Mouse (Mus musculus) limb, embryonic 11.5 days (tissue): ENCODE data around the gene Dnm1l. TPM values are rescaled to one million over a fixed set of nuclear protein-coding genes. Genes with fewer than 3 reads are reported as not detected.
"Not testable (repeated sequence)": the region's sequence is repeated elsewhere in the genome, so short reads cannot be mapped to it uniquely, and the experiment has no call there.

Experiments used
- ATAC-seq: fragments of 200-750 bp; cut with Nextera tagmentation; 2 replicates; pipeline ENCODE4 v1.8.0; 2017; ENCODE audit warnings: low read depth; ENCODE audit not compliant: insufficient number of reproducible peaks, low FRiP score, low TSS enrichment
- DNase-seq: peaks from one replicate; pipeline ENCODE4 v3.0.0-alpha.2; 2015; ENCODE audit warnings: low spot score
- H3K27ac ChIP-seq: fragments of 300-500 bp; sonication (generic); replicated peaks from 2 replicates; pipeline ENCODE4 v1.5.1; 2014; ENCODE audit warnings: low read depth, mild to moderate bottlenecking, low read length
- H3K27me3 ChIP-seq: fragments of 300-500 bp; sonication (generic); 2 replicates; pipeline ENCODE4 v1.6.1; 2014; ENCODE audit warnings: mild to moderate bottlenecking, low read length, mixed read lengths; ENCODE audit not compliant: control insufficient read depth, insufficient read depth
- H3K36me3 ChIP-seq: fragments of 300-500 bp; sonication (generic); 2 replicates; pipeline ENCODE4 v1.6.1; 2014; ENCODE audit warnings: mild to moderate bottlenecking, low read length, moderate library complexity, mixed read lengths; ENCODE audit not compliant: control insufficient read depth, insufficient read depth
- H3K4me1 ChIP-seq: fragments of 300-500 bp; sonication (generic); 2 replicates; pipeline ENCODE4 v1.6.1; 2014; ENCODE audit warnings: low read length, mixed read lengths; ENCODE audit not compliant: control insufficient read depth, insufficient read depth
- H3K4me2 ChIP-seq: fragments of 300-500 bp; sonication (generic); 2 replicates; pipeline ENCODE4 v1.6.1; 2014; ENCODE audit warnings: low read depth, mild to moderate bottlenecking, moderate library complexity; ENCODE audit not compliant: severe bottlenecking
- H3K4me3 ChIP-seq: fragments of 300-500 bp; sonication (generic); 2 replicates; pipeline ENCODE4 v1.5.1; 2014; ENCODE audit warnings: low read depth, low read length
- H3K9ac ChIP-seq: fragments of 300-500 bp; sonication (generic); 2 replicates; pipeline ENCODE4 v1.6.1; 2014; ENCODE audit warnings: mild to moderate bottlenecking, low read length
- H3K9me3 ChIP-seq: fragments of 300-500 bp; sonication (generic); 2 replicates; pipeline ENCODE4 v1.6.1; 2016; ENCODE audit warnings: low read length; ENCODE audit not compliant: control insufficient read depth
- WGBS: fragments of 180-500 bp; shearing (Covaris S2); extraction: QIAGEN DNeasy Blood & Tissue Kit; methylation state at CpG from one replicate; pipeline ENCODE4 v1.1.7; 2014; 5-methylcytosine and 5-hydroxymethylcytosine counted together
- polyA plus RNA-seq: library from polyadenylated mRNA; unstranded; fragments of >200 nt; fragmentation: Nextera tagmentation; extraction: Ambion mirVana; gene quantifications from 2 replicates; pipeline ENCODE4 v1.2.1, GENCODE M21; 2014

Dnm1l gene
- 60.7 and 66.1 TPM in 2 replicates for polyA plus RNA-seq

DNA sequence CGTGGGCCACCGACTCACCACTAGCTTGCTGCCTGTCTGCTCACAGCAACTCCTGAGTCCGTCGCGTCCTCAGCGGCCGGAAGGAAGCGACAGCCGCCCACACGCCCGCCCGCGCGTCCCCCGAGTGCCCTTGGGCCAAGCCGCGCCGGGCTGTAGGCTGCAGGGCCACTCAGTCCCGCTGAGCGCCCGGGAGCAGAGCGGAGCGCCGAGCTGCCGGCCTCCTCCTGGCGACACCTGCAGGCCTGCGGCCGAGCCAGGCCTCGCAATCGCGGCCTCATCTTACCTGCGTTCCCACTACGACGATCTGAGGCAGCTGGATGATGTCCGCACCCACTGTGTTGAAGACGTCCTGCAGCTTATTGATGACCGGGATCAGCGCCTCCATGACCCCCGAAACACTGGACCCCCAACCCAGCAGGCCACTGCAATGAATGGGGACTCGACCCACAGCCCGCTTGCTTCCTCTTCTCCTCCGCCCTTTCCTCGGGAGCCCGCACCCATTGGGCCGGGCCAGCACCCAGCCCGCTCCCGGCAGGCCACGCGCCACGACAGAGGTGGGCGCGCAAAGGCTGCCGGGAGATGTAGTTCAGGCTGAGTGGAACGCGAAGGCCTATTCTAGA lies at the start of gene Dnm1l:
Dnm1l (minus strand) TSS at position 479 of the 620 bp plus-strand sequence.
- WGBS: under 1% methylated on average over 55 of the region's 55 CpGs
- Histone ChIP-seq H3K27ac (peak within 1 kb of the TSS; percentile 62; the same call in 1 of the 2 replicates), H3K4me1 (no peaks in the 10 kb centered on the region), H3K27me3 (no peaks in the 10 kb centered on the region), H3K4me2 (peak within 1 kb of the TSS; percentile 52), H3K9me3 (no peaks in the 10 kb centered on the region), H3K36me3 (no peaks in the 10 kb centered on the region), H3K4me3 (peak within 1 kb of the TSS; percentile 92), H3K9ac (peak within 1 kb of the TSS; percentile 86)
- DNase-seq (peak; percentile 92), ATAC-seq (peak; percentile 100)

DNA sequence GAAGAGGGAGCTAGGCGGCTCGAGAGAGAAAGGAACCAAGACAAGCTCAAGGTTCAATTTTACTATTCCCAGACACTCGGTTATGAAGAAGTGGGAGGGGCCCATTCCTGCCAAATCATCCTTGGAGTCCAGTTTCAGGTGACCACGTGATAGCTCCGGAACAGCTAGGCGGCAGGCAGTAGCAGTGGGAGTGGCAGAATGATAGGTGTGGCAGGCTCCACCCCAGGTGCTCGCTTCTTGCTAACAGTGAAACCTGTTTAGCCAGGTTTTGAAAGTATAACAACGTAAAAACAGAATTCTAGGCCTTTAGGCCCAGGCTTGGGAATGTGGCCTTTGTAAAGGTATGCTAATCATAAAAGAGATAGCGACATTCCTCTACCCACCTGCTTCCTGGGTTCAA lies 8.5 kb upstream of the Dnm1l start:
- WGBS: 62% methylated on average over 8 of the region's 9 CpGs
- H3K27me3 ChIP-seq, H3K4me1 ChIP-seq, H3K9ac ChIP-seq, ATAC-seq, H3K9me3 ChIP-seq, H3K4me3 ChIP-seq, H3K36me3 ChIP-seq, H3K4me2 ChIP-seq, DNase-seq, H3K27ac ChIP-seq: not testable (repeated sequence)

DNA sequence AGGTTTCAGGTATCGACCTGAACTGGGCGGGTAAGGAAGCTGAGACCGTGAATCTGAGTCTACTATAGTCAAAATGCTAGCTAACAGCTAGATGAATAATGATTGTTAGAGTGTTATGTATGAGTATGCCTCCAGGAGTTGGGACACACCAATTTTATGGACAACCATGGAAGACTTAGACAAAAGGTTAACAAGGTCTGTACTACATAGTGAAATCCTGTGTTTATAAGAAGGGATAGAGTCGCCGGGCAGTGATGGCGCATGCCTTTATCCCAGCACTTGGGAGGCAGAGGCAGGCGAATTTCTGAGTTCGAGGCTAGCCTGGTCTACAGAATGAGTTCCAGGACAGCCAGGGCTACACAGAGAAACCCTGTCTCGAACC lies 333 bp upstream of the Dnm1l start:
- not testable (repeated sequence) for H3K27ac ChIP-seq, H3K4me1 ChIP-seq, H3K9me3 ChIP-seq, H3K4me2 ChIP-seq, H3K9ac ChIP-seq, H3K36me3 ChIP-seq, H3K27me3 ChIP-seq, DNase-seq
- peak overlapping the region; percentile 92 for H3K4me3 ChIP-seq
- WGBS: 58% methylated on average over 9 of the region's 9 CpGs
- peak; percentile 55; the same call in 1 of the 2 replicates for ATAC-seq

DNA sequence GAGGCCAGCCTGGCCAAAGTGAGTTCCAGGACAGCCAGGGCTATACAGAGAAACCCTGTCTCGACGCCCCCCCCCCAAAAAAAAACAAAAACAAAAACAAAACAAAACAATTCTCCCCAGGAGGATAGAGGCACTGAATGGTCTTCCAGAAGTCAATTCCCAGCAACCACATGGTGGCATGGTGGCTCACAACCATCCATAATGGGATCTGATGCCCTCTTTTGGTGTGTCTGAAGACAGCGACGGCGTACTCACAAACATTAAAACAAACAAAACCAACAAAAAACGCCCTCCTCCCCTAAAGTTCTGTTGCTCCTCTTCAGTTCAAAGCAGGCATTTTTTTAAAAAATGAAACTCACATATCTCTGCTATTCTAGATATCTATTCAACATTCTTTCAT lies 851 bp downstream of the Dnm1l start:
- Histone ChIP-seq H3K9me3 (no peaks in the 10 kb centered on the region), H3K27me3 (no peaks in the 10 kb centered on the region), H3K27ac (no peak overlapping the region; the same call in 1 of the 2 replicates), H3K36me3 (no peaks in the 10 kb centered on the region), H3K4me1 (no peaks in the 10 kb centered on the region), H3K4me2 (peak overlapping the region; percentile 52), H3K4me3 (peak overlapping the region; percentile 92), H3K9ac (peak overlapping the region; percentile 86; the same call in 1 of the 2 replicates)
- no peak for ATAC-seq
- WGBS: 6% methylated on average over 6 of the region's 6 CpGs
- DNase-seq: peak; percentile 25

DNA sequence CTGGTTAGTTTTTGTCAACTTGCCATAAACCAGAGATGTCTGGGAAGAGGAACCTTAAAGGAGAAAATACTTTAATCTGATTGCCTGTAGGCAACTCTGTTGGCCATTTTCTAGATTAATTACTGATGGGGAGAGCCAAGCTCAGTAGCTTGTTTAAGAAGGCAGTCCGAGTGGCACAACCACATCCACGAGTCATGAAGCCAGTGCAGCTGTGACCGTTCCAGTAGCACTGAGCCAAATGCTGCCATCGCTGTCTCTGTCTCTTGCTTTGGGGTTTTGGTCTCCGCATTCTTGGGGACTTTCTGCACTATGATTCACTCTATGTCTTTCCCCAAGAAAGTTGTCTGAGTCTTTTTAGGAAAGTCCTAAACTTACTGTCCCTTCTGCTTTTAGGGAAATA lies 12.3 kb downstream of the Dnm1l start:
- Histone ChIP-seq H3K9ac (no peak overlapping the region), H3K4me3 (no peak overlapping the region), H3K27ac (no peak overlapping the region), H3K9me3 (no peaks in the 10 kb centered on the region), H3K4me2 (no peak overlapping the region), H3K36me3 (no peaks in the 10 kb centered on the region), H3K4me1 (no peaks in the 10 kb centered on the region), H3K27me3 (no peaks in the 10 kb centered on the region)
- ATAC-seq (no peak), DNase-seq (no peak)
- 91% methylated on average over 5 of the region's 5 CpGs for WGBS

DNA sequence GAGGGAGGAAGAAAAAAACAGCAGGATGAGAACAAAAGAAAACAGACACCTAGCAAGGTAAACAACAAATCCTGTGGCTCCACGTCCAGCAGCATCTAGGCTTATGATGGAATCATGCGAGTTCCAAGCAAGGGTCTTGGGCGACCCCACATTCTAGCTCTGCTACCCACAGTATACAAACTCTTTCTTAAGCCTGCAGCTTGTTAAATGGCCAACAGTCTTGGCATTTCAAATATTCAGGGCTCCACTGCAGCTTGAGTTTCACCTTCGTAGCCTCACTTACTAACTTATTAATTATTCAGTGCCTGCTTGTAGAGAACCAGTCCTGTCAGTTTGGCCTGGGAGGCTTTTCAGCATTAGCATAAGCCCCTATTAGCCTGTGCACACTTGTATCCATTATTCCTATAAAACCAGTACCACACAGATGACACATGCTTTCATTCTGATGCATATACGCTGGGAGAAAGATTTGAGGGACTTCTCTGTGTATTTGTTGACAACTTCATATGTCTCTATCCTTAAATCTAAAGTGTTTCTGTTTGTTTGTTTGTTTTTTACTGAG lies 32.9 kb downstream of the Dnm1l start:
- H3K4me2 ChIP-seq: no peak overlapping the region
- no peak for DNase-seq
- no peaks in the 10 kb centered on the region for H3K9me3 ChIP-seq
- H3K4me1 ChIP-seq: no peaks in the 10 kb centered on the region
- no peak overlapping the region for H3K9ac ChIP-seq
- H3K27me3 ChIP-seq: no peaks in the 10 kb centered on the region
- no peak overlapping the region for H3K4me3 ChIP-seq
- 90% methylated on average over 5 of the region's 5 CpGs for WGBS
- no peak overlapping the region for H3K27ac ChIP-seq
- ATAC-seq: no peak
- H3K36me3 ChIP-seq: peaks cover 5% of the 10 kb centered on the region; the same call in 1 of the 2 replicates

DNA sequence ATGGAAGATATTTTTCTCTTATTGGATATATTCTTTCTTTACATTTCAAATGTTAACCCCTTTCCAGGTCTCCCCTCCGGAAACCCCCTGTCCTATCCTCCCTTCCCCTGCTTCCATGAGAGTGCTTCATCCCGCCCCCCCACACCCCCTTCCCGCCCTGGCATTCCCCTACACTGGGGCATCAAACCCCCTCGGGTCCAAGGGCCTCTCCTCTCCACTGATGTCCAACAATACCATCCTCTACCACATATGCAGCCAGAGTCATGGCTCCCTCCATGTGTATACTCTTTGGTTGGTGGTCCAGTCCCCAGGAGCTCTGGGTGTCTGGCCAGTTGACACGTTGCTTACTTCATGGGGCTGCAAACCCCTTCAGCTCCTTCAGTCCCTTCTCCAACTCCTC lies 47.4 kb downstream of the Dnm1l start:
- Histone ChIP-seq H3K4me3 (no peak overlapping the region), H3K4me2 (no peak overlapping the region), H3K9me3 (no peaks in the 10 kb centered on the region), H3K9ac (no peak overlapping the region), H3K27me3 (no peaks in the 10 kb centered on the region), H3K36me3 (peaks cover 9% of the 10 kb centered on the region), H3K4me1 (no peaks in the 10 kb centered on the region), H3K27ac (no peak overlapping the region)
- WGBS: 81% methylated on average over 5 of the region's 5 CpGs
- no peak for ATAC-seq
- no peak for DNase-seq

DNA sequence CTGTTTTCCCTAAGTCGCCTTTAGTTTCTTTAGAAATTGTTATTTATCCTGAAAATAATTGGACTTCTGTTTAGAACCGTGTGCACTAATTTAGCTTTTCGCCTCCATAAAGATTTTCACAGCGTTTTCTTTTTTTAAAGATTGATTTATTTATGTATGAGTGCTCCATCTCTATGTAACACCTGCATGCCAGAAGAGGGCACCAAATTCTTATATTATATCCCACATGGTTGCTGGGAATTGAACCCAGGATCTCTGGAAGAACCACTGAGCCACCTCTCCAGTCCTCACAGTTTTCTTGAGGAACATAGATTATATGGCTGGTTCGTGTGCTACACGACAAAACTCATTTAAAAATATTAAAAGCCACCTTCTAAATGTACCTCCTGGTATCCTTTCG lies 54.9 kb downstream of the Dnm1l start:
- Histone ChIP-seq H3K36me3 (peaks cover 2% of the 10 kb centered on the region; the same call in 1 of the 2 replicates), H3K9me3 (no peaks in the 10 kb centered on the region), H3K27ac (no peak overlapping the region), H3K27me3 (no peaks in the 10 kb centered on the region), H3K4me1 (0 out of 2 replicates have a peak, but pooled peaks cover 5% of the 10 kb centered on the region), H3K4me3 (peak overlapping the region; percentile 81), H3K9ac (peak overlapping the region; percentile 85), H3K4me2 (peak overlapping the region; percentile 53)
- 18% methylated on average over 7 of the region's 7 CpGs for WGBS
- DNase-seq: no peak
- no peak for ATAC-seq
